Mouse (Mus musculus) lung, postnatal 4 days (tissue): ENCODE results near the gene Ackr2.

Source experiments
- DNase-seq, 2 experiments: peaks; one replicate each; pipeline ENCODE4 v3.0.0; 2021

Gene Ackr2

GRCm38 (mm10) chr9:121898245-121898644 lies at the start of gene Ackr2:
Gene Ackr2, plus strand, starts transcription at chr9:121898355.
- peak; percentile 58 to 79 for DNase-seq

GRCm38 (mm10) chr9:121854246-121854645 lies 43.9 kb upstream of the Ackr2 start:
- no peak for DNase-seq

- DNase-seq, result no peak
Measured at GRCm38 (mm10) chr9:121856649-121857416, 41.3 kb upstream of the Ackr2 start.

GRCm38 (mm10) chr9:121857474-121858152 lies 40.5 kb upstream of the Ackr2 start:
- DNase-seq, result peak; percentile 99

- no peak for DNase-seq
Measured at GRCm38 (mm10) chr9:121858153-121858488, 40.0 kb upstream of the Ackr2 start, which contains the start of gene Higd1a. Gene Higd1a, minus strand, starts transcription at chr9:121858362.

DNA sequence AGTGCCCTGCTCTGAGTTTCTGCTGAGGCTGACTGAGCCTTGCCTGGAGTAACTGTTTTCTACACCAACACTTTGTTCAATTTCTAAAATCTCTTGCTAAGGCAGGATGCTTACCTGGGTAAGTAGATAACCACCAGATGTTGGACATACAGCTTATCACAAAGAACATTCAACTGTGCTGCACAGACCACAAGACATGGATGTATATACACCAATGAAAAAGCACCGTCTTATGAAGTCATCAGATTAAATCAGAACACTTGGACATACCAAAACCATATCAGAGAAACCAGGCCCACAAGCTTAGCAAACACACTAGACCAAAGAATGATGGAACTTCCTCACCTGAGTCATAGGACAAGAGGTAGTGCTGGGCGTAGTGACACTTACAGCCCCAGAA lies 38.8 kb upstream of the Ackr2 start:
- DNase-seq, result no peak

DNA sequence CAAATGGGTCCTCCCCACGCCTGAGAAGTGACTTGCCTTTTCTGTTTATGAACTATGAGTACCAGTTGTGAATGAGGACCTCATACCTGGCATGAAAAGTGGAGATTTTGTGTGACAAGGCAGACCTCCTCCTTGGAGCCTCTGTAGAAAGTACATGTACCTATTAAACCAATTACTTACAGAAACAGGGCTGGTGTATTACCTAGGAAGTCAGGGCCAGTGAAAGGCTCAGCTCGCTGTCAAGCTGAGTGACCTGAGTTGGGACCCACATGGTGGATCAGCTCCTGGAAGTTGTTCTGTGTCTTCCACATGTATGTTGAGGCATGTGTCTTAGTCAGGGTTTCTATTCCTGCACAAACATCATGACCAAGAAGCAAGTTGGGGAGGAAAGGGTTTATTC lies 37.2 kb upstream of the Ackr2 start:
- DNase-seq, result no peak

DNA sequence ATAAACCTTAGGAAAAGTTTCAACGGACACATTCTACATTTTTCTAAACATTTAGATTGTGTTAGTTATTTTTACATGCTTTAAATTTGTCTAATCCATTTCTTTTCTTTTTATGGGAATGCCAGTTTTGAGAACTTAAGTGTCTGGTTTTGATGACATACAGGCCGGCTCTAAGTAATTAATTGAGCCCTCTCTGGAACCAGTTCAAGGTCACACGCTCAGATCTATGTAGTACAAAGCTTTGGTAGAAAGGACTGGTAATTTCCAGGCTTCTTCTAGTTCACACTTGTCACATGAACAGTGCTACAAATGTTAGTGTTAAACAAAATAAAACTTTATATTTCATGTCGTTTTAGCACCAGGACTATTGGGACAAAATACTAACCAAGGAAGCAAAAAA lies 33.3 kb upstream of the Ackr2 start:
- DNase-seq, result no peak

GRCm38 (mm10) chr9:121865425-121866008 lies 32.6 kb upstream of the Ackr2 start:
- no peak for DNase-seq

GRCm38 (mm10) chr9:121867632-121868031 lies 30.5 kb upstream of the Ackr2 start:
- DNase-seq, result peak; percentile 35 to 46

GRCm38 (mm10) chr9:121868236-121868635 lies 29.9 kb upstream of the Ackr2 start:
- no peak for DNase-seq

GRCm38 (mm10) chr9:121869432-121869831 lies 28.7 kb upstream of the Ackr2 start:
- no peak for DNase-seq

DNA sequence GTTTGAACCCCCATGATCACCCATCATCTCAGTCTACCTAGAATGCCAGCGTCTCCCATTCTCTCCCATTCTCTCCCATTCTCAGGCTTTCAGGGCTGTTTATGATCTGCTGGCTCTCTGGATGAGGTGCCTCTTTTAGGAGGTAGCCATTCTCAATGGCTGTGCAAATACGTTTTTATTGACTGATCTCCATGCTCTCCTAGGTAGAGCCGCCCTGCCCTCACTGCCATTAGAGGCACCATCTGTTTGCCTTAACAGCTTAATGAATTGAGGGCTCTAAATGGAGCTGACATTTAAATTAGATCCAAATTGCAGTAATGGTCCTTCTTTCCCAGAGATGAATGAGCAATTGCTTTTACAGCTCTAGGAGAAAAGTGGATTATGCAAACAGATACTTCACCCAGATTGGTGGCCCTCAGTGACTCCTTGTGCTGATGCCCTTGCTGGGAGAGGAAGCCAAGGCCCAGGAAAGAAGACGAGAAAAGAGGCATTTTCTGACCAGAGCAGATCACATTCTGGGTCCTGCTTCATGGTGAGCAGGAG lies 28.1 kb upstream of the Ackr2 start:
- no peak for DNase-seq

GRCm38 (mm10) chr9:121872062-121872683 lies 26.0 kb upstream of the Ackr2 start:
- no peak for DNase-seq

GRCm38 (mm10) chr9:121873578-121873977 lies 24.6 kb upstream of the Ackr2 start:
- no peak for DNase-seq

DNA sequence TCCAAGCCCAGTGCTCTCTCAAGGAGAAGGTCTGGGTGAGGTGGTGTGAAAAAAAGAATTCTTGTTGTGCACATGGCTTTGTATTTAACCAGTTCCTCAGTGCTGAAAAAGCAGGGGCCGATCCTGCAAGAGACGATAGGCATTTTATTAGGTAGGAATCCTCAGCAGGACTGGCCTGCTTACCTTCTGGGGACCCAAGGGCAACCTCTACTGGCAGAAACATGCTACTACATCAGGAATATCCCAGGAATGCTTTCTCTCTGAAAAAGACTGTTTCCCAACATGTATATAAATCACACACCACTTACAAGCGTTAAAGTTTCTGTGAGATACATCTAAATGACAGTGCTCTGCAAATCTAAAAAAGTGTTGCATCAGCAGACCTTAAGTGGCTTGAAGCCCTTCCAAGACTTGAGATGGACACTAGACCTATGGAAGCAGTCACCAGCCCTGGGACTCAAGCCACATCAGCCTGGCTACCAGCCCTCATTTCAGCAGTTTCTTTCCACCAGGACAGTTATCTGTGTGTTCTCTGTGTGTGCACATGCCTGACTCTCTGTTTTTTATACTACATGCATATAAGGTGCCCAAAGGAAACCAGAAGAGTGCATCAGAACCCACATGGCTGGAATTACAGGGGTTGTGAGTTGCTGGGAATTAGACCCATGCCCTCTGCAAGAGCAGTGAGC lies 21.0 kb upstream of the Ackr2 start:
- DNase-seq, result peak in 1 of 2 experiments; percentile 74

DNA sequence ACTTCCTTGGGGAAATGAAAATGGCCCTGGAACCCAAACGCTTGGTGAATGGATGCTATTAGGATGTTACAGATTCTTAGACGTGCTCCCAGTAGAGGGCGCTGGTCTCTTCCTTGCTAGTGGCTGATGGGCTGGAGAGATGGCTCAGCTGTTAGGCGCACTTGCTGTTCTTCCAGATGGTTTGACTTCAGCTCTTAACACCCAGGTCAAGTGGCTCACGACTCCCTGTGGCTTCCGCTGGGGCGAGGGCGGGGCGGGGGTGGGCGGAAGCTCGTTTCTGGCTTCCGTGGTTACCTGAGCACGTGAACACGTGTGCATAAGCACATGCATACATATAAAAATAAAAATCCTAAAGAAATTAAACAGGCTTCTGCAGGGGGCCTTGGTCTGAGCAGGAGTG lies 17.3 kb upstream of the Ackr2 start:
- peak; percentile 75 to 79 for DNase-seq

DNA sequence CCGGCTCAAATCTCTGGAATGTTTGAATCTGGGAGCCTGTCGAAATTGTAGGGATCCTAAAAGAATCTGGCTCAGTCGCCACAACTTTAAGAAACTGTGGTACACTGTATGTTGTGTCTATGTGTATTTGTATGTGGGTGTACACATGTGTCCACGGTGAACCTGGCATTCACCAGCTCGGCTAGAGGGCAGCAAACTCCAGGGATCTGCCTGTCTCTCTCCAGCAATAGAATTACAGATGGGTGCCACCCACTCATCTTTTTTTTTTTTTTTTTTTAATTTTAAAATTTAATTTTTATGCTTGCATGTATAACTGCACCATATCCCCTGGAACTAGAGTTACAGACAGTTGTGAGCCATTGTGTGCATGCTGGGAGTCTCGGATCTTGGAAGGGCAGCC lies 16.9 kb upstream of the Ackr2 start:
- peak in 1 of 2 experiments; percentile 33 for DNase-seq

GRCm38 (mm10) chr9:121882015-121882457 lies 16.1 kb upstream of the Ackr2 start:
- peak; percentile 68 to 82 for DNase-seq

DNA sequence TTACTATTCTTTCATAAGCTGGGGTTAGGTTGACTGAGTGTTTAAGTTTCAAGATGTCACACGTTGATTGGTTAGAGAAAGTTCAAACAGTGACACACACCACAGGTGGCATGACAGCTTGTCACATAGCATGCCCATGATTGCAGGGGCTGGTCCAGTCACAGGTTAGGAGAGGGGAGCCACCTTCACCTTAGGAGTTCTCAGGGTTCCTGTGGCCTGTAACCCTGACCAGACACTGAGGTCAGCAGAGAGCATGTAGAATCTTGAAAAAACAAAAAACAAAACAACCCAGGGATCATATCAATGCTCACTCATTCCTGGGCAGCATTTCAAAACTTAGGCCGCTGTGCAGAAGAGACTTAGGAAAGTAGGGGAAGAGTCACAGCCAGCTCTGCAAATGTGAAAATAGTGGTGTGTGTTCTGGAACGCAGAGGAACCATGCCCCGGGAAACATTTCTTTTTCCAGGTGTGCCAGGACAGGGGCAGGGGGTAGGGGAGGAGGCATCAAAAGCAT lies 8.2 kb upstream of the Ackr2 start:
- DNase-seq, result no peak

- peak; percentile 78 to 90 for DNase-seq
Measured at GRCm38 (mm10) chr9:121890441-121890941, 7.7 kb upstream of the Ackr2 start.

GRCm38 (mm10) chr9:121891301-121891700 lies 6.9 kb upstream of the Ackr2 start:
- peak in 1 of 2 experiments; percentile 18 for DNase-seq
